Mouse (Mus musculus): Measurements from ENCODE around the gene Olfr923. TPM values are rescaled to one million over a fixed set of nuclear protein-coding genes. Genes with fewer than 3 reads are reported as not detected.

The Olfr923 gene
- polyA plus RNA-seq, 1 experiment from 2014 or later, result not detected

GRCm38 (mm10) chr9:38876826-38877225 is 50.5 kb downstream of the Olfr923 start, which contains the start of gene Olfr926:
Gene Olfr926, plus strand, starts transcription at chr9:38877126.
- 86% methylated on average over 2 of the region's 2 CpGs for WGBS

More at GRCm38 (mm10) chr9:38876826-38877225, 50.5 kb downstream of the Olfr923 start, which contains the start of gene Olfr926:
- DNase-seq (ENCODE audit: low spot score) (no peak), ATAC-seq (ENCODE audit: low FRiP score) (no peak)
- Histone ChIP-seq H3K27ac (ENCODE audit: low read depth, low read length) (no peak within 1 kb of the TSS), H3K27me3 (ENCODE audit: control insufficient read depth, insufficient read depth, low read length) (no peaks in the 10 kb centered on the region), H3K4me3 (ENCODE audit: low read depth, low read length) (no peak within 1 kb of the TSS), H3K36me3 (ENCODE audit: control insufficient read depth, insufficient read depth, low read length) (no peaks in the 10 kb centered on the region), H3K9me3 (ENCODE audit: control insufficient read depth, low read length) (no peaks in the 10 kb centered on the region), H3K4me1 (replicated peaks; ENCODE audit: control insufficient read depth, insufficient read depth, low read length) (no peaks in the 10 kb centered on the region), H3K9ac (ENCODE audit: low read depth, low read length) (no peak within 1 kb of the TSS), H3K4me2 (replicated peaks; ENCODE audit: low read depth, low read length) (no peak within 1 kb of the TSS)

Other genes starting within 250 kb of the Olfr923 start
- gene Olfr912, start 246.4 kb upstream of the Olfr923 start, polyA plus RNA-seq (2014; fragmentation: Nextera tagmentation; extraction: Ambion mirVana), result not detected in 2 replicates
- gene Olfr913, start 233.8 kb upstream of the Olfr923 start, polyA plus RNA-seq (2014; fragmentation: Nextera tagmentation; extraction: Ambion mirVana), result not detected in 2 replicates
- not detected in 2 replicates for gene Olfr914, start 221.4 kb upstream of the Olfr923 start, polyA plus RNA-seq (2014; fragmentation: Nextera tagmentation; extraction: Ambion mirVana)
- not detected in 2 replicates for gene Olfr916, start 166.7 kb upstream of the Olfr923 start, polyA plus RNA-seq (2014; fragmentation: Nextera tagmentation; extraction: Ambion mirVana)
- not detected in 2 replicates for gene Olfr917, start 160.7 kb upstream of the Olfr923 start, polyA plus RNA-seq (2014; fragmentation: Nextera tagmentation; extraction: Ambion mirVana)
- not detected in 2 replicates for gene Olfr918, start 151.9 kb upstream of the Olfr923 start, polyA plus RNA-seq (2014; fragmentation: Nextera tagmentation; extraction: Ambion mirVana)
- gene Olfr919, start 122.9 kb upstream of the Olfr923 start, polyA plus RNA-seq (2014; fragmentation: Nextera tagmentation; extraction: Ambion mirVana), result not detected in 2 replicates
- 9.9 and 11.1 TPM in 2 replicates for gene Vwa5a, start 108.3 kb upstream of the Olfr923 start, polyA plus RNA-seq (2014; fragmentation: Nextera tagmentation; extraction: Ambion mirVana)
- gene Olfr920, start 74.2 kb upstream of the Olfr923 start, polyA plus RNA-seq (2014; fragmentation: Nextera tagmentation; extraction: Ambion mirVana), result 0.05 TPM in 1 of 2 replicates, not detected in the other
- not detected in 2 replicates for gene Olfr921, start 53.5 kb upstream of the Olfr923 start, polyA plus RNA-seq (2014; fragmentation: Nextera tagmentation; extraction: Ambion mirVana)
- gene Olfr922, start 11.9 kb upstream of the Olfr923 start, polyA plus RNA-seq (2014; fragmentation: Nextera tagmentation; extraction: Ambion mirVana), result not detected in 2 replicates
- not detected in 2 replicates for gene Olfr924, start 17.9 kb downstream of the Olfr923 start, polyA plus RNA-seq (2014; fragmentation: Nextera tagmentation; extraction: Ambion mirVana)
- gene Olfr26, start 28.5 kb downstream of the Olfr923 start, polyA plus RNA-seq (2014; fragmentation: Nextera tagmentation; extraction: Ambion mirVana), result not detected in 2 replicates
- gene Olfr926, start 50.6 kb downstream of the Olfr923 start, polyA plus RNA-seq (2014; fragmentation: Nextera tagmentation; extraction: Ambion mirVana), result not detected in 2 replicates
- gene Olfr930, start 103.3 kb downstream of the Olfr923 start, polyA plus RNA-seq (2014; fragmentation: Nextera tagmentation; extraction: Ambion mirVana), result not detected in 2 replicates
- not detected in 2 replicates for gene Olfr933, start 145.8 kb downstream of the Olfr923 start, polyA plus RNA-seq (2014; fragmentation: Nextera tagmentation; extraction: Ambion mirVana)
- not detected in 2 replicates for gene Olfr934, start 161.8 kb downstream of the Olfr923 start, polyA plus RNA-seq (2014; fragmentation: Nextera tagmentation; extraction: Ambion mirVana)
- gene Olfr935, start 173.1 kb downstream of the Olfr923 start, polyA plus RNA-seq (2014; fragmentation: Nextera tagmentation; extraction: Ambion mirVana), result not detected in 2 replicates
- not detected in 2 replicates for gene Olfr146, start 196.8 kb downstream of the Olfr923 start, polyA plus RNA-seq (2014; fragmentation: Nextera tagmentation; extraction: Ambion mirVana)
- gene Olfr937, start 238.4 kb downstream of the Olfr923 start, polyA plus RNA-seq (2014; fragmentation: Nextera tagmentation; extraction: Ambion mirVana), result not detected in 2 replicates

All from hindbrain, embryonic 11.5 days (tissue).